Mouse (Mus musculus): ENCODE data around the gene Tbc1d16. TPM values are rescaled to one million over a fixed set of nuclear protein-coding genes. Genes with fewer than 3 reads are reported as not detected.

Gene Tbc1d16
- polyA plus RNA-seq, 1 experiment from 2014 or later = 20.3 TPM

DNA sequence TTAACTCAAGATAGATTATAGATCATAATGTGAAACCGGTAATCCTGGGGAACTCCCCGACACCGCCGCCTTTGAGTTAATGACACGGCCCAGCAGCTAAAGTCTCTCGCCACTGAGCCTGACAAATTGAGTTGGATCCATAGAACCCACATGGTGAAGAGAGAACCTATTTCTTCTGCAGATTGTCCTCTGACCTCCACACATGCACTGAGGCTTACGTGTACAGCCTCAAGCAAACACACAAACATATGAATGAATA, 64.6 kb downstream of the Tbc1d16 start:
- H3K4me3 ChIP-seq = no peak overlapping the region
- no peaks in the 10 kb centered on the region for H3K27me3 ChIP-seq
- no peak overlapping the region for H3K27ac ChIP-seq
- no peak for ATAC-seq (ENCODE audit: insufficient number of reproducible peaks, insufficient read depth, low FRiP score, low TSS enrichment)
- H3K4me1 ChIP-seq = peaks cover 21% of the 10 kb centered on the region
- no peaks in the 10 kb centered on the region for H3K9me3 ChIP-seq
- H3K4me2 ChIP-seq (replicated peaks) = no peak overlapping the region
- H3K36me3 ChIP-seq = no peaks in the 10 kb centered on the region
- WGBS = 90% methylated on average over 7 of the region's 7 CpGs
- no peak overlapping the region for H3K9ac ChIP-seq

GRCm38 (mm10) chr11:119162959-119163733, 65.2 kb downstream of the Tbc1d16 start:
- WGBS = 64% methylated on average over 22 of the region's 22 CpGs
- Histone ChIP-seq H3K36me3 (no peaks in the 10 kb centered on the region), H3K27ac (no peak overlapping the region), H3K4me3 (no peak overlapping the region), H3K4me1 (peaks cover 27% of the 10 kb centered on the region), H3K9ac (no peak overlapping the region), H3K27me3 (no peaks in the 10 kb centered on the region), H3K4me2 (replicated peaks) (no peak overlapping the region), H3K9me3 (no peaks in the 10 kb centered on the region)
- ATAC-seq (ENCODE audit: insufficient number of reproducible peaks, insufficient read depth, low FRiP score, low TSS enrichment) = no peak

GRCm38 (mm10) chr11:119161665-119162064, 66.6 kb downstream of the Tbc1d16 start:
- Histone ChIP-seq H3K9ac (no peak overlapping the region), H3K27ac (no peak overlapping the region), H3K4me3 (no peak overlapping the region), H3K27me3 (0 out of 2 replicates have a peak, but pooled peaks cover under 1% of the 10 kb centered on the region), H3K4me1 (peaks cover 41% of the 10 kb centered on the region), H3K4me2 (replicated peaks) (no peak overlapping the region), H3K9me3 (no peaks in the 10 kb centered on the region), H3K36me3 (no peaks in the 10 kb centered on the region)
- 94% methylated on average over 2 of the region's 2 CpGs for WGBS
- ATAC-seq (ENCODE audit: insufficient number of reproducible peaks, insufficient read depth, low FRiP score, low TSS enrichment) = no peak

- H3K4me1 ChIP-seq = peaks cover 39% of the 10 kb centered on the region
- no peak overlapping the region for H3K27ac ChIP-seq
- WGBS = 83% methylated on average over 5 of the region's 5 CpGs
Measured at GRCm38 (mm10) chr11:119160050-119160449, 68.2 kb downstream of the Tbc1d16 start.

DNA sequence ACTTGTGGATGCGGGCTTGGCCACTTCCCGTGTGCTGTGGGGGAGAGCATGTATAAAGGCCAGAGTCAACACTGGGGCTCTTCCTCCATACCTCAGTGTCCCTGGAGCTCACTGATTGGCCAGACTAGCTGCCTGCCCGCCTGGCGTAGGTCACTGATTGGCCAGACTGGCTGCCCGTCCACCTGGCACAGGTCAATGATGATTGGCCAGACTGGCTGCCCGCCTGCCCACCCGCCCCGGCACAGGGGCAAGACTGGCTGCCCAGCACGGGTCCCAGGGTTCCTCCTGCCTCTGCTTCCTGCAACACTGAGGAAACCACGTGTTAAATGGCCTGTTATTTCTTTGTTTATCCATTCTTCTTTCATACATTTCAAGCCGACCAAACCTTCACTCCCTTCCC, 68.8 kb downstream of the Tbc1d16 start:
- 35% methylated on average over 11 of the region's 11 CpGs for WGBS
- H3K27ac ChIP-seq = no peak overlapping the region
- H3K9me3 ChIP-seq = no peaks in the 10 kb centered on the region
- H3K9ac ChIP-seq = no peak overlapping the region
- no peak overlapping the region for H3K4me2 ChIP-seq (replicated peaks)
- H3K4me3 ChIP-seq = no peak overlapping the region
- no peak for ATAC-seq (ENCODE audit: insufficient number of reproducible peaks, insufficient read depth, low FRiP score, low TSS enrichment)
- peaks cover 38% of the 10 kb centered on the region for H3K4me1 ChIP-seq
- peaks cover 16% of the 10 kb centered on the region for H3K36me3 ChIP-seq
- peaks cover 9% of the 10 kb centered on the region; the same call in 1 of the 2 replicates for H3K27me3 ChIP-seq

More at GRCm38 (mm10) chr11:119160050-119160449, 68.2 kb downstream of the Tbc1d16 start:
- Histone ChIP-seq H3K4me2 (replicated peaks) (no peak overlapping the region), H3K9ac (no peak overlapping the region), H3K27me3 (peaks cover 8% of the 10 kb centered on the region; the same call in 1 of the 2 replicates), H3K36me3 (peaks cover 10% of the 10 kb centered on the region), H3K4me3 (no peak overlapping the region), H3K9me3 (no peaks in the 10 kb centered on the region)
- no peak for ATAC-seq (ENCODE audit: insufficient number of reproducible peaks, insufficient read depth, low FRiP score, low TSS enrichment)

GRCm38 (mm10) chr11:119157377-119158189, 70.7 kb downstream of the Tbc1d16 start:
- WGBS = 9% methylated on average over 20 of the region's 20 CpGs
- Histone ChIP-seq H3K27me3 (peaks cover 9% of the 10 kb centered on the region; the same call in 1 of the 2 replicates), H3K9ac (peak overlapping the region; percentile 20; the same call in 1 of the 2 replicates), H3K27ac (no peak overlapping the region; the same call in 1 of the 2 replicates), H3K4me2 (replicated peaks) (peak overlapping the region; percentile 32), H3K4me1 (peaks cover 36% of the 10 kb centered on the region), H3K9me3 (no peaks in the 10 kb centered on the region), H3K36me3 (peaks cover 28% of the 10 kb centered on the region), H3K4me3 (0 out of 2 replicates have a peak overlapping the region, but pooled peaks have one; percentile 0)
- ATAC-seq (ENCODE audit: insufficient number of reproducible peaks, insufficient read depth, low FRiP score, low TSS enrichment) = no peak

- H3K9ac ChIP-seq = no peak overlapping the region
- H3K36me3 ChIP-seq = peaks cover 34% of the 10 kb centered on the region
- H3K9me3 ChIP-seq = no peaks in the 10 kb centered on the region
- 0 out of 2 replicates have a peak overlapping the region, but pooled peaks have one; percentile 0 for H3K4me3 ChIP-seq
- 12% methylated on average over 24 of the region's 24 CpGs for WGBS
- ATAC-seq (ENCODE audit: insufficient number of reproducible peaks, insufficient read depth, low FRiP score, low TSS enrichment) = no peak
- H3K4me1 ChIP-seq = peaks cover 36% of the 10 kb centered on the region
- H3K27me3 ChIP-seq = peaks cover 9% of the 10 kb centered on the region; the same call in 1 of the 2 replicates
- H3K27ac ChIP-seq = no peak overlapping the region; the same call in 1 of the 2 replicates
- peak overlapping the region; percentile 32 for H3K4me2 ChIP-seq (replicated peaks)
Measured at GRCm38 (mm10) chr11:119156481-119157254, 71.6 kb downstream of the Tbc1d16 start.

GRCm38 (mm10) chr11:119155638-119156480, 72.4 kb downstream of the Tbc1d16 start:
- H3K9me3 ChIP-seq = no peaks in the 10 kb centered on the region
- H3K27ac ChIP-seq = no peak overlapping the region
- no peak for ATAC-seq (ENCODE audit: insufficient number of reproducible peaks, insufficient read depth, low FRiP score, low TSS enrichment)
- WGBS = 46% methylated on average over 30 of the region's 30 CpGs
- peaks cover 9% of the 10 kb centered on the region; the same call in 1 of the 2 replicates for H3K27me3 ChIP-seq
- H3K9ac ChIP-seq = no peak overlapping the region
- no peak overlapping the region for H3K4me3 ChIP-seq
- H3K36me3 ChIP-seq = peaks cover 38% of the 10 kb centered on the region
- H3K4me2 ChIP-seq (replicated peaks) = no peak overlapping the region
- peaks cover 36% of the 10 kb centered on the region for H3K4me1 ChIP-seq

DNA sequence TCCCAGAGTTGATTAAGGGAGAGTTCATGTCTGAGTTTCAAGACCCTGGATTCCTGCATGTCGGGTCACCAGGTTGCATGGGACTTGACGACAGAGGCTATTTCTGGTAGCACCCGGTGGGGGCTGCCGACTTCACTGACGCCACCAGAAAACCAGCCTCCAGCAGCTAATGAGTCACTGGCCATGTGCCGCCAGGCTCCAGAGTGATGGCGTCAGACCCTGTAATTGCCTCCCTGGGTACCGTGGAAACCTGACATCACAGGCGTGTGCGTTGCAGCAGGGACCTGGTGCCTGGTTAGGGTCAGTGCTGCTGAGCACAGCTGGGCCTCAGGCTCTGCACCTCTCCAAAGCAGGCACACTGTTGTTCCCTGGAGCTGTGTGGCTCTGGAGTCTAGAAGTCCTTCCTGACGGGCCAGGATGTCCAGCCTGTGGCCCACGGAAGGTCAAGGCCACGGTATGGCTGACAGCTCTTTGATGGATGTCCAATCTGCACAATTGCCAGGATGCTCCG, 75.9 kb downstream of the Tbc1d16 start:
- Histone ChIP-seq H3K9ac (no peak overlapping the region), H3K4me3 (no peak overlapping the region), H3K9me3 (no peaks in the 10 kb centered on the region), H3K27me3 (peaks cover 9% of the 10 kb centered on the region; the same call in 1 of the 2 replicates), H3K27ac (no peak overlapping the region), H3K4me1 (peaks cover 13% of the 10 kb centered on the region), H3K36me3 (peaks cover 66% of the 10 kb centered on the region), H3K4me2 (replicated peaks) (no peak overlapping the region)
- WGBS = 61% methylated on average over 14 of the region's 14 CpGs
- no peak for ATAC-seq (ENCODE audit: insufficient number of reproducible peaks, insufficient read depth, low FRiP score, low TSS enrichment)

DNA sequence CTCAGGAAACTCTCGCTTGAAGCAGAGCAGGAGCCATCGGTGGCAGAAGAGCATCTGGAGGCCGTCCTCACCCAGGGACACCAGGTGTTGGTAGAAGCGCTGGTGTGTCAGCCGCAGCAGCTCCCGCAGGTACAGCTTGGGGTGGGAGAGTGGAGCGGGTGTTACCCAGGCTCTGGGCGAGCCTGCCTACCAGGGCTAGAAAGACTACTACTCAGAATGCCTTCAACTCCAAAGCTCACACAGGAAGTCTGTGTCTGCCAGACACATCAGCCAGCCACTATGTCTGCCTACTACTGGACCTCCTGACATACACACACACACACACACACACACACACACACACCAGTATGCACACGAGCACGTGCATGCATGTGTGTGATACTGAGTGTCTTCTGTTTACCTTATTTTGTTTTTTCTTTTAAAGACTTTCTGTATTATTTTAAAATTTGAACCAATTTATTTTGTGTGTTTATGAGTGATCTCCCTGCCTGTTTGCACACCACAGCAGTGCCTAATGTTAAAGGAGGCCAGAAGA, 77.2 kb downstream of the Tbc1d16 start:
- H3K9me3 ChIP-seq = no peaks in the 10 kb centered on the region
- peaks cover 5% of the 10 kb centered on the region; the same call in 1 of the 2 replicates for H3K27me3 ChIP-seq
- peaks cover under 1% of the 10 kb centered on the region; the same call in 1 of the 2 replicates for H3K4me1 ChIP-seq
- no peak overlapping the region for H3K9ac ChIP-seq
- H3K36me3 ChIP-seq = peaks cover 69% of the 10 kb centered on the region
- no peak for ATAC-seq (ENCODE audit: insufficient number of reproducible peaks, insufficient read depth, low FRiP score, low TSS enrichment)
- no peak overlapping the region for H3K4me3 ChIP-seq
- WGBS = 94% methylated on average over 10 of the region's 10 CpGs
- H3K27ac ChIP-seq = no peak overlapping the region
- H3K4me2 ChIP-seq (replicated peaks) = no peak overlapping the region

All from embryonic facial prominence, embryonic 12.5 days (tissue).